Mouse (Mus musculus): Measurements from ENCODE around the gene Krtap16-1.

- TF ChIP-seq CTCF (IDR thresholded peaks at IDR 0.05; ENCODE audit: insufficient read depth, low read length) (no peak), POLR2A (IDR thresholded peaks at IDR 0.05; ENCODE audit: borderline replicate concordance, extremely low read depth, low read depth, low read length) (no peak)
These were observed 43.4 kb upstream of the Krtap16-1 start, which contains the start of gene Krt33b for GRCm38 (mm10) chr11:100029768-100030167.

Data from lung, adult 2 months (tissue).